ENCODE assay signal across 9 mouse cellular contexts in the genomic region with DNA sequence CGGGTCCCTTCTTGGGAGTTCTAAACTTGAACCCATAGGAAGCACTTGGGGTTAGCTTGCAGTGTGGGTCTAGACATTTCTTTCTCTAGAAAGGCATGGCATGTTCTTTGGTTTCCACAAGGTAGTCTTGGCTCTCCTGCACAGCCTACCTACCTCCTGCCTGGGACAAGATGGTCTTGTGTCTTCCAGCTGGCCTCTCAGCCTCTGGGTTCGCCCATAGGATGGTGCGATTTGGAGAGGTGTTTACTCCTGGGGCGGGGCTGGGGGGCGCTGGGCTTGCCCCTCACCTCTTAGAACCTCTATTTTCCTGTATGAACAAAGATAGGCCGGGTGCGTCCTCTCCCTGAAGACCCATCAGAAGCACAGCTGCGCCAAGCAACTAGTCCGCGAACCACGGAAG. TPM values are rescaled to one million over a fixed set of nuclear protein-coding genes. Genes with fewer than 3 reads are reported as not detected.
DNase-seq lines count a peak whose midpoint lies in the region; ATAC-seq lines count a peak whose summit lies in the region.
"Had no signal": no experiment of that assay in that cellular context is flagged by ENCODE, and none has a peak within 500 bp of the region (broad histone marks: within the 10 kb centered on the region; RNA-seq: fewer than 3 reads in every experiment).

No protein-coding gene starts in this region.

- H3K27me3 ChIP-seq in kidney, embryonic 16.5 days (ENCODE audit: insufficient read depth, low read length): no peaks in the 10 kb centered on the region
- no peaks in the 10 kb centered on the region for H3K27me3 ChIP-seq in embryonic facial prominence, embryonic 13.5 days
- no peaks in the 10 kb centered on the region for H3K27me3 ChIP-seq in intestine, embryonic 14.5 days (replicated peaks; ENCODE audit: control insufficient read depth, insufficient read depth, low read length)
- H3K27me3 ChIP-seq in neural tube, embryonic 12.5 days (replicated peaks): no peaks in the 10 kb centered on the region
- H3K27me3 ChIP-seq: Patski had no signal

- ATAC-seq in kidney, embryonic 16.5 days (ENCODE audit: low FRiP score, low TSS enrichment): no peak
- no peak for ATAC-seq in embryonic facial prominence, embryonic 13.5 days (ENCODE audit: insufficient number of reproducible peaks, insufficient read depth, low FRiP score, low TSS enrichment, low read depth)
- ATAC-seq in intestine, embryonic 14.5 days (replicated peaks; ENCODE audit: low FRiP score, low TSS enrichment, low read depth): no peak
- ATAC-seq in neural tube, embryonic 12.5 days (ENCODE audit: low FRiP score, low read depth): peak; percentile 17; the same call in 1 of the 2 replicates
- ATAC-seq: Patski had no signal

- 0 out of 2 replicates have a peak, but pooled peaks cover 8% of the 10 kb centered on the region for H3K4me1 ChIP-seq in kidney, embryonic 16.5 days (ENCODE audit: insufficient read depth, low read length)
- peaks cover 17% of the 10 kb centered on the region for H3K4me1 ChIP-seq in embryonic facial prominence, embryonic 13.5 days
- no peaks in the 10 kb centered on the region; the same call in 1 of the 2 replicates for H3K4me1 ChIP-seq in intestine, embryonic 14.5 days (replicated peaks; ENCODE audit: control insufficient read depth, insufficient read depth, low read length)
- peaks cover 12% of the 10 kb centered on the region; the same call in 1 of the 2 replicates for H3K4me1 ChIP-seq in neural tube, embryonic 12.5 days

- H3K4me3 ChIP-seq in kidney, embryonic 16.5 days (ENCODE audit: low read length): peak overlapping the region; percentile 59
- peak overlapping the region; percentile 48 for H3K4me3 ChIP-seq in embryonic facial prominence, embryonic 13.5 days
- peak overlapping the region; percentile 40 for H3K4me3 ChIP-seq in intestine, embryonic 14.5 days (ENCODE audit: low read depth, low read length)
- peak overlapping the region; percentile 35 for H3K4me3 ChIP-seq in neural tube, embryonic 12.5 days

- 13% methylated on average over 11 of the region's 11 CpGs for WGBS in kidney, embryonic 16.5 days
- WGBS in embryonic facial prominence, embryonic 13.5 days: 16% methylated on average over 11 of the region's 11 CpGs
- WGBS in intestine, embryonic 14.5 days: 14% methylated on average over 11 of the region's 11 CpGs
- WGBS in neural tube, embryonic 12.5 days: 14% methylated on average over 11 of the region's 11 CpGs

- H3K9ac ChIP-seq in kidney, embryonic 16.5 days (replicated peaks; ENCODE audit: low read length): peak overlapping the region; percentile 72
- H3K9ac ChIP-seq in embryonic facial prominence, embryonic 13.5 days: peak overlapping the region; percentile 49
- H3K9ac ChIP-seq in intestine, embryonic 14.5 days (ENCODE audit: low read length): peak overlapping the region; percentile 31; the same call in 1 of the 2 replicates
- peak overlapping the region; percentile 47 for H3K9ac ChIP-seq in neural tube, embryonic 12.5 days

- peak overlapping the region; percentile 79 for H3K4me2 ChIP-seq in kidney, embryonic 16.5 days (replicated peaks; ENCODE audit: low read depth, low read length)
- peak overlapping the region; percentile 68 for H3K4me2 ChIP-seq in embryonic facial prominence, embryonic 13.5 days
- H3K4me2 ChIP-seq in intestine, embryonic 14.5 days (ENCODE audit: low read length): peak overlapping the region; percentile 52
- H3K4me2 ChIP-seq in neural tube, embryonic 12.5 days (replicated peaks): peak overlapping the region; percentile 65

- H3K27ac ChIP-seq in kidney, embryonic 16.5 days (ENCODE audit: low read length): no peak overlapping the region
- H3K27ac ChIP-seq in embryonic facial prominence, embryonic 13.5 days: no peak overlapping the region
- H3K27ac ChIP-seq in intestine, embryonic 14.5 days (ENCODE audit: low read depth): no peak overlapping the region
- no peak overlapping the region for H3K27ac ChIP-seq in neural tube, embryonic 12.5 days

- no peaks in the 10 kb centered on the region for H3K9me3 ChIP-seq in kidney, embryonic 16.5 days (ENCODE audit: low read length)
- H3K9me3 ChIP-seq in embryonic facial prominence, embryonic 13.5 days: no peaks in the 10 kb centered on the region
- H3K9me3 ChIP-seq in intestine, embryonic 14.5 days (ENCODE audit: control insufficient read depth, low read length): no peaks in the 10 kb centered on the region
- H3K9me3 ChIP-seq in neural tube, embryonic 12.5 days: no peaks in the 10 kb centered on the region

- no peak for DNase-seq in kidney, postnatal 25 days
- DNase-seq in intestine, embryonic 14.5 days (ENCODE audit: low spot score): no peak
- DNase-seq in cerebellum, postnatal 36 days: no peak
- DNase-seq in testis, postnatal 14 days (ENCODE audit: low spot score): no peak
- DNase-seq in yolk sac, embryonic 10.5 days (ENCODE audit: low spot score): no peak

- no peaks in the 10 kb centered on the region for H3K36me3 ChIP-seq in kidney, embryonic 16.5 days (ENCODE audit: insufficient read depth, low read length)
- no peaks in the 10 kb centered on the region for H3K36me3 ChIP-seq in embryonic facial prominence, embryonic 13.5 days
- H3K36me3 ChIP-seq in intestine, embryonic 14.5 days (ENCODE audit: control insufficient read depth, insufficient read depth, low read length): no peaks in the 10 kb centered on the region
- no peaks in the 10 kb centered on the region for H3K36me3 ChIP-seq in neural tube, embryonic 12.5 days

RNA-seq across cellular contexts. Expression of gene 1110038F14Rik, which starts 38.8 kb away (rescaled TPM):
- polyA plus RNA-seq in kidney, embryonic 16.5 days (2015; fragmentation: Nextera tagmentation; extraction: Ambion mirVana): 78.1 and 82.2 TPM in 2 replicates
- polyA plus RNA-seq in embryonic facial prominence, embryonic 13.5 days (2015; fragmentation: Nextera tagmentation; extraction: Ambion mirVana): 92.2 and 94.9 TPM in 2 replicates
- polyA plus RNA-seq in intestine, embryonic 14.5 days (2014; fragmentation: Nextera tagmentation; extraction: Ambion mirVana): 64.2 and 72.7 TPM in 2 replicates
- polyA plus RNA-seq in neural tube, embryonic 12.5 days (2016; fragmentation: Nextera tagmentation; extraction: Ambion mirVana): 71.0 and 72.5 TPM in 2 replicates

RNA-seq across cellular contexts. Expression of gene Apol6, which starts 57.4 kb away (rescaled TPM):
- polyA plus RNA-seq in kidney, embryonic 16.5 days (2015; fragmentation: Nextera tagmentation; extraction: Ambion mirVana): not detected in 2 replicates
- 0.22 and 0.45 TPM in 2 replicates for polyA plus RNA-seq in embryonic facial prominence, embryonic 13.5 days (2015; fragmentation: Nextera tagmentation; extraction: Ambion mirVana)
- 0.58 and 0.84 TPM in 2 replicates for polyA plus RNA-seq in intestine, embryonic 14.5 days (2014; fragmentation: Nextera tagmentation; extraction: Ambion mirVana)
- not detected in 2 replicates for polyA plus RNA-seq in neural tube, embryonic 12.5 days (2016; fragmentation: Nextera tagmentation; extraction: Ambion mirVana)
